Mouse (Mus musculus): ENCODE results near the gene Ppp1r16b. TPM values are rescaled to one million over a fixed set of nuclear protein-coding genes. Genes with fewer than 3 reads are reported as not detected.

The Ppp1r16b gene
- polyA plus RNA-seq, 1 experiment: 5.3 TPM

GRCm38 (mm10) chr2:158700535-158701256 is 35.5 kb downstream of the Ppp1r16b start:
- TF ChIP-seq POLR2A (IDR thresholded peaks at IDR 0.05; ENCODE audit: borderline replicate concordance, control insufficient read depth, low read depth, low read length) (no peak), CTCF (IDR thresholded peaks at IDR 0.05; ENCODE audit: control insufficient read depth, insufficient read depth, low read length) (no peak)
- 82% methylated on average over 17 of the region's 17 CpGs for WGBS

GRCm38 (mm10) chr2:158701505-158701904 is 36.3 kb downstream of the Ppp1r16b start:
- Histone ChIP-seq H3K27ac (ENCODE audit: control insufficient read depth, insufficient read depth, low read depth, low read length, poor library complexity) (no peak overlapping the region), H3K4me3 (replicated peaks; ENCODE audit: control insufficient read depth, low read depth, low read length) (no peak overlapping the region), H3K4me1 (ENCODE audit: control insufficient read depth, insufficient read depth, low read length) (no peaks in the 10 kb centered on the region; the same call in 1 of the 2 replicates)
- TF ChIP-seq POLR2A (IDR thresholded peaks at IDR 0.05; ENCODE audit: borderline replicate concordance, control insufficient read depth, low read depth, low read length) (no peak), CTCF (IDR thresholded peaks at IDR 0.05; ENCODE audit: control insufficient read depth, insufficient read depth, low read length) (no peak)
- 84% methylated on average over 9 of the region's 9 CpGs for WGBS

More at GRCm38 (mm10) chr2:158700535-158701256, 35.5 kb downstream of the Ppp1r16b start:
- Histone ChIP-seq H3K27ac (ENCODE audit: control insufficient read depth, insufficient read depth, low read depth, low read length, poor library complexity) (peak overlapping the region; percentile 7), H3K4me3 (replicated peaks; ENCODE audit: control insufficient read depth, low read depth, low read length) (no peak overlapping the region), H3K4me1 (ENCODE audit: control insufficient read depth, insufficient read depth, low read length) (no peaks in the 10 kb centered on the region; the same call in 1 of the 2 replicates)

GRCm38 (mm10) chr2:158702176-158702575 is 37.0 kb downstream of the Ppp1r16b start:
- Histone ChIP-seq H3K27ac (ENCODE audit: control insufficient read depth, insufficient read depth, low read depth, low read length, poor library complexity) (no peak overlapping the region), H3K4me1 (ENCODE audit: control insufficient read depth, insufficient read depth, low read length) (no peaks in the 10 kb centered on the region; the same call in 1 of the 2 replicates), H3K4me3 (replicated peaks; ENCODE audit: control insufficient read depth, low read depth, low read length) (no peak overlapping the region)
- TF ChIP-seq CTCF (IDR thresholded peaks at IDR 0.05; ENCODE audit: control insufficient read depth, insufficient read depth, low read length) (no peak), POLR2A (IDR thresholded peaks at IDR 0.05; ENCODE audit: borderline replicate concordance, control insufficient read depth, low read depth, low read length) (no peak)
- 26% methylated on average over 5 of the region's 5 CpGs for whole genome bisulfite sequencing

- H3K27ac ChIP-seq (ENCODE audit: control insufficient read depth, insufficient read depth, low read depth, low read length, poor library complexity): no peak overlapping the region
- no peak overlapping the region for H3K4me3 ChIP-seq (replicated peaks; ENCODE audit: control insufficient read depth, low read depth, low read length)
- 67% methylated on average over 3 of the region's 3 CpGs for WGBS
- TF ChIP-seq CTCF (IDR thresholded peaks at IDR 0.05; ENCODE audit: control insufficient read depth, insufficient read depth, low read length): no peak
- TF ChIP-seq POLR2A (IDR thresholded peaks at IDR 0.05; ENCODE audit: borderline replicate concordance, control insufficient read depth, low read depth, low read length): no peak
- no peaks in the 10 kb centered on the region; the same call in 1 of the 2 replicates for H3K4me1 ChIP-seq (ENCODE audit: control insufficient read depth, insufficient read depth, low read length)
Measured at GRCm38 (mm10) chr2:158704720-158705119, 39.5 kb downstream of the Ppp1r16b start.

GRCm38 (mm10) chr2:158705529-158705928 is 40.3 kb downstream of the Ppp1r16b start:
- Histone ChIP-seq H3K27ac (ENCODE audit: control insufficient read depth, insufficient read depth, low read depth, low read length, poor library complexity) (no peak overlapping the region), H3K4me1 (ENCODE audit: control insufficient read depth, insufficient read depth, low read length) (no peaks in the 10 kb centered on the region; the same call in 1 of the 2 replicates), H3K4me3 (replicated peaks; ENCODE audit: control insufficient read depth, low read depth, low read length) (no peak overlapping the region)
- WGBS: 83% methylated on average over 6 of the region's 6 CpGs
- TF ChIP-seq POLR2A (IDR thresholded peaks at IDR 0.05; ENCODE audit: borderline replicate concordance, control insufficient read depth, low read depth, low read length): no peak
- no peak for TF ChIP-seq CTCF (IDR thresholded peaks at IDR 0.05; ENCODE audit: control insufficient read depth, insufficient read depth, low read length)

GRCm38 (mm10) chr2:158706704-158707408 is 41.7 kb downstream of the Ppp1r16b start:
- no peak overlapping the region for H3K4me3 ChIP-seq (replicated peaks; ENCODE audit: control insufficient read depth, low read depth, low read length)
- H3K4me1 ChIP-seq (ENCODE audit: control insufficient read depth, insufficient read depth, low read length): no peaks in the 10 kb centered on the region; the same call in 1 of the 2 replicates
- peak overlapping the region; percentile 13; the same call in 1 of the 2 replicates for H3K27ac ChIP-seq (ENCODE audit: control insufficient read depth, insufficient read depth, low read depth, low read length, poor library complexity)
- WGBS: 49% methylated on average over 10 of the region's 10 CpGs
- TF ChIP-seq CTCF (IDR thresholded peaks at IDR 0.05; ENCODE audit: control insufficient read depth, insufficient read depth, low read length) (no peak), POLR2A (IDR thresholded peaks at IDR 0.05; ENCODE audit: borderline replicate concordance, control insufficient read depth, low read depth, low read length) (no peak)

- no peaks in the 10 kb centered on the region; the same call in 1 of the 2 replicates for H3K4me1 ChIP-seq (ENCODE audit: control insufficient read depth, insufficient read depth, low read length)
- H3K4me3 ChIP-seq (replicated peaks; ENCODE audit: control insufficient read depth, low read depth, low read length): no peak overlapping the region
- 81% methylated on average over 12 of the region's 12 CpGs for WGBS
- no peak for TF ChIP-seq CTCF (IDR thresholded peaks at IDR 0.05; ENCODE audit: control insufficient read depth, insufficient read depth, low read length)
- TF ChIP-seq POLR2A (IDR thresholded peaks at IDR 0.05; ENCODE audit: borderline replicate concordance, control insufficient read depth, low read depth, low read length): no peak
- H3K27ac ChIP-seq (ENCODE audit: control insufficient read depth, insufficient read depth, low read depth, low read length, poor library complexity): no peak overlapping the region
Measured at GRCm38 (mm10) chr2:158708121-158708520, 42.9 kb downstream of the Ppp1r16b start.
